ENCODE assay signal across 8 mouse cellular contexts in genomic region chr12:76552321-76552720, GRCm38 (mm10). TPM values are rescaled to one million over a fixed set of nuclear protein-coding genes. Genes with fewer than 3 reads are reported as not detected.
A peak's percentile ranks its signal among the peaks of the same experiment; 100 is the strongest.
DNase-seq lines count a peak whose midpoint lies in the region; ATAC-seq and TF ChIP-seq lines count a peak whose summit lies in the region.

No protein-coding gene starts in this region.

- CTCF ChIA-PET in Patski (lab: Charles Lee) = interaction anchor here (0.8 kb wide), 1 partner anchor 10 kb away, joined by 3 read pairs; no protein-coding TSS in a partner anchor

- in situ Hi-C loops in Patski (cut with MboI; ENCODE audit: low pct_unique_long_range_greater_than_20kb) = no loop called here

- peaks cover 4% of the 10 kb centered on the region for H3K36me3 ChIP-seq in liver, postnatal 0 days (replicated peaks; ENCODE audit: insufficient read depth, low read length)
- H3K36me3 ChIP-seq in midbrain, embryonic 11.5 days (ENCODE audit: control insufficient read depth, insufficient read depth, low read length) = no peaks in the 10 kb centered on the region

- DNase-seq in A20 (ENCODE audit: low read depth, low spot score) = peak; percentile 84
- DNase-seq in Patski (ENCODE audit: low read depth, low spot score) = no peak
- DNase-seq in heart, postnatal 10 days = peak; percentile 77 to 83
- DNase-seq in liver, postnatal 0 days = peak; percentile 49
- no peak for DNase-seq in left cerebral cortex, postnatal 4 days
- no peak for DNase-seq in gastrocnemius, adult 18-20 months (ENCODE audit: low spot score)
- DNase-seq in midbrain, embryonic 11.5 days (ENCODE audit: low spot score, missing footprints) = no peak

- no peak overlapping the region for H3K4me3 ChIP-seq in liver, postnatal 0 days (ENCODE audit: low read depth, low read length)
- no peak overlapping the region for H3K4me3 ChIP-seq in midbrain, embryonic 11.5 days (ENCODE audit: low read depth, low read length)

- H3K9me3 ChIP-seq in liver, postnatal 0 days (ENCODE audit: low read length) = no peaks in the 10 kb centered on the region
- H3K9me3 ChIP-seq in midbrain, embryonic 11.5 days (ENCODE audit: control insufficient read depth, low read length) = no peaks in the 10 kb centered on the region

- no peak for TF ChIP-seq EP300 in liver, postnatal 0 days (IDR thresholded peaks at IDR 0.05; ENCODE audit: low read depth)

- peaks cover 75% of the 10 kb centered on the region for H3K4me1 ChIP-seq in liver, postnatal 0 days (ENCODE audit: insufficient read depth)
- peaks cover 7% of the 10 kb centered on the region for H3K4me1 ChIP-seq in midbrain, embryonic 11.5 days (ENCODE audit: control insufficient read depth, insufficient read depth, low read length)

- peak; percentile 44 for ATAC-seq in Patski
- ATAC-seq in liver, postnatal 0 days = peak; percentile 38
- ATAC-seq in erythroblast, adult 5-6 weeks (replicated peaks; ENCODE audit: low FRiP score, poor library complexity, severe bottlenecking) = no peak
- no peak for ATAC-seq in midbrain, embryonic 11.5 days (ENCODE audit: low FRiP score)

- H3K27ac ChIP-seq in liver, postnatal 0 days (ENCODE audit: low read depth) = peak overlapping the region; percentile 49
- no peak overlapping the region for H3K27ac ChIP-seq in midbrain, embryonic 11.5 days (ENCODE audit: low read depth, low read length)

- no peak overlapping the region for H3K4me2 ChIP-seq in liver, postnatal 0 days (ENCODE audit: low read depth, low read length)
- H3K4me2 ChIP-seq in midbrain, embryonic 11.5 days = no peak overlapping the region

- 0 out of 2 replicates have a peak overlapping the region, but pooled peaks have one; percentile 7 for H3K9ac ChIP-seq in liver, postnatal 0 days (replicated peaks)
- no peak overlapping the region for H3K9ac ChIP-seq in midbrain, embryonic 11.5 days (ENCODE audit: low read length)

- intact Hi-C loops in heart, postnatal 10 days (cut with DNase I) = no loop called here
- intact Hi-C loops in left cerebral cortex, postnatal 4 days (cut with DNase I) = no loop called here

- POLR2A ChIA-PET in Patski (lab: Charles Lee) = no interaction called here

- H3K27me3 ChIP-seq in Patski = no peaks in the 10 kb centered on the region
- H3K27me3 ChIP-seq in liver, postnatal 0 days (ENCODE audit: insufficient read depth, low read length) = no peaks in the 10 kb centered on the region
- peaks cover 9% of the 10 kb centered on the region for H3K27me3 ChIP-seq in midbrain, embryonic 11.5 days (ENCODE audit: control insufficient read depth, insufficient read depth, low read length)

- WGBS in liver, postnatal 0 days (ENCODE audit: insufficient replicate concordance) = 37% methylated on average over 8 of the region's 8 CpGs
- 79% methylated on average over 8 of the region's 8 CpGs for WGBS in midbrain, embryonic 11.5 days

- no peak for TF ChIP-seq CTCF in Patski (IDR thresholded peaks at IDR 0.05)
- no peak for TF ChIP-seq CTCF in liver, postnatal 0 days (IDR thresholded peaks at IDR 0.05; ENCODE audit: low read depth)

RNA-seq across cellular contexts. Expression of gene Plekhg3, which starts 21.6 kb away (rescaled TPM):
- polyA plus RNA-seq in Patski (2021) = 73.4 TPM
- total RNA-seq in heart, postnatal 10 days (2021) = 10 to 100 TPM; 22.7 to 24.6 TPM
- polyA plus RNA-seq in liver, postnatal 0 days (2015; fragmentation: Nextera tagmentation; extraction: Ambion mirVana) = 3.3 and 3.7 TPM in 2 replicates
- total RNA-seq in erythroblast, adult 5-6 weeks (2015; ENCODE audit: low replicate concordance) = 6.1 TPM in 2 replicates
- total RNA-seq in erythroblast, adult 5-6 weeks (2017; ENCODE audit: low replicate concordance) = 5.0 and 7.3 TPM in 2 replicates
- total RNA-seq in left cerebral cortex, postnatal 4 days (2021) = 1 to 10 TPM; 3.0 to 3.3 TPM
- 1 to 10 TPM; 5.2 to 5.3 TPM for total RNA-seq in gastrocnemius, adult 18-20 months (2021)
- 0.62 and 1.3 TPM in 2 replicates for polyA plus RNA-seq in midbrain, embryonic 11.5 days (2014; fragmentation: Nextera tagmentation; extraction: Ambion mirVana)

Comparison
In these comparisons a context has a peak if more than half of its experiments do, and no peak if none do; other contexts are left out.
1. DNase-seq: peak in A20 (single experiment), heart, postnatal 10 days (2 of 2) and liver, postnatal 0 days (single experiment); none in Patski (single experiment), left cerebral cortex, postnatal 4 days (single experiment), gastrocnemius, adult 18-20 months (single experiment) and midbrain, embryonic 11.5 days (single experiment).
2. ATAC-seq: peak in Patski (single experiment) and liver, postnatal 0 days (single experiment); none in erythroblast, adult 5-6 weeks (single experiment) and midbrain, embryonic 11.5 days (single experiment).